Mouse (Mus musculus) lung, adult 2 months (tissue): ENCODE measurements around the gene Pramel7.

Experiments
- CTCF ChIP-seq: fragments of 200-500 bp; IDR thresholded peaks from 2 replicates; pipeline ENCODE4 v1.5.1; 2011; ENCODE audit warnings: mild to moderate bottlenecking, low read length, control low read depth; ENCODE audit not compliant: insufficient read depth
- POLR2A ChIP-seq: fragments of 200-500 bp; IDR thresholded peaks from 2 replicates; pipeline ENCODE4 v1.6.1; 2011; ENCODE audit warnings: low read depth, mild to moderate bottlenecking, control low read depth, low read length, borderline replicate concordance; ENCODE audit errors: extremely low read depth

- TF ChIP-seq CTCF (no peak), POLR2A (no peak)
Measured at GRCm38 (mm10) chr2:87520651-87521050, 23.8 kb upstream of the Pramel7 start.
